Mouse (Mus musculus) layer of hippocampus, postnatal 10 days (tissue): ENCODE data around the gene Tcirg1. TPM values are rescaled to one million over a fixed set of nuclear protein-coding genes. Genes with fewer than 3 reads are reported as not detected.
A peak's percentile ranks its signal among the peaks of the same experiment; 100 is the strongest.

Source experiments
- DNase-seq, 2 experiments: peaks; one replicate each; pipeline ENCODE4 v3.0.0; 2021; ENCODE audit warnings: low spot score in 2 of 2
- total RNA-seq, 2 experiments: library from RNA; stranded (reverse); gene quantifications; 2 replicates each; pipeline ENCODE4 v1.2.3; 2021

The Tcirg1 gene
- total RNA-seq, 2 experiments from 2014 or later, result 19.1 to 26.0 TPM

DNA sequence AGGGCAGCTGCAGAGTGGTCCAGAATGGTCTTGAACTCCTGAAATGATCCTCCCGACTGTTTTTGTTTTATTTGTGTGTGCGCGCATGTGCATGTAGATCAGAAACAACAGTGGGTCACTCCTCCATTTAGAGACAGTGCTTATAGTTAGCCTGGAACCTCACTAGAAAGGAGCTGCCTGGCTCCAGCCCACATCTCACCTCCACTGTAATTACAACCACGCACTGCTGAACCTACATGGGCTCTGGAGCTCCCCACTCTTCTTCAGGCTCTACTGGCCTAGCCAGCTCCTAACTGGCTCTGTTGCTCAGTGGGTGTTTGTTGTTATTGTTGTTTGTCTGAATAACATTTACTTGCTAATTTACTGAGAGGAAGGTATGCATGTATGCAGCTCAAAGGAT is 7.3 kb downstream of the Tcirg1 start:
- no peak for DNase-seq

GRCm38 (mm10) chr19:3898952-3899351 is 8.0 kb downstream of the Tcirg1 start:
- no peak for DNase-seq

DNA sequence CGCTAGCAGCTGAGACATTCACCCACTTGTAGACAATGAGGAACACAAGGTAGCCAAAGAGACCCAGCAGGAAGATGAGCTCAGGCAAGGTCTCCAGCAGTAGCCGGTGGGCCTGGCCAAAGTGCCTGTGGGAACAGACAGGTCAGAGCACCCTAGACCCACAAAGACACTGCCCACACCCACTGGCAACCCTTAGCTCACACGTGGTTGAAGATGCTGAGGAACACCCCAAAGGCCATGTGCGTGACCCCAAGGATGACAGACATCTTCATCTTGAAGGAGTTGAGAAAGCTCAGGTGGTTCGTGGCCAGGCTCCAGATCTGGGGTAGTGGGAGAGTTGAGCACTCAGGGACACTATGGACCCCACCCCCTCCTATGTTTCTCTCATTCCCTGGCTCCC is 9.4 kb downstream of the Tcirg1 start:
- DNase-seq, result no peak

DNA sequence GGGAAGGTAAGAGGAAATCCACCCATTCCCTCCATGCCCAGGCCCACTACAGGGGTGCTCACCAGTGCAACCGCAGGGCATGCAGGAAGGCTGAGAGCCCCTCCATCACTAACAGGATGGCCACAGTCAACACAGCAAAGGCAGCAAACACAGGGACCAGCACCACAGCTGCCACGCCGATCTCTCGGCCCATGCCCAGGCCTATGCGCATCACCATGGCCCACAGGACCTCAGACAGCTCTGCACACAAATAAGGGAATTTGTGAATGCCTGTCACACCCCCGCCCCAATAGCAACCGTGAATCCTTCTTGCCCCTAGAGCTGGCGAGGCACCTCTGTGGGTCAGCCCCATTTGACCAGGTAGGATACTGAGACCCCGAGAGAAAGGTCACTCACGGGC is 10.7 kb downstream of the Tcirg1 start:
- no peak for DNase-seq

DNA sequence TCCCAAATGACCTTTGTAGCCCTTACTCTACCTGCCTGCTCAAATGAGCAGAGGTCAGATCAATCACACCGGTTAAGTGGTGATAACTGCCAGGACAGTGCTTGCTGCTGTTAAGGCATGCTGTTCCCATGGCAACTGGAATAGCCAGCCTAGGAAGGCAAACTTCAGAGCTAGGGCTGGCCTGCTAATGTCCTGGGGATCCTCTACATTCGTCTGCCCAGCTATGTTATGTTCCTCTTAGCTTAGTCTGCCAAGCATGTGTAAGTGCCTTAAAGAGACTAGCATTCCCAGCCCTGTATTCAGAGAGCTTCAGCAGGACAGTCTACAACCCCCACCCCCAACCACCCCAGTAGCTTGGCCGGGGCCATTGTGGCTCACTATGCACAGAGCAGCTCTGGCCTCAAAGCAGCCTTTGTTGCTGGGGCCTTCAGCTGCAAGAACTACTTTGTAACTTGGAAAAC is 11.7 kb downstream of the Tcirg1 start:
- DNase-seq, result no peak

- DNase-seq, result no peak
Measured at GRCm38 (mm10) chr19:3894294-3894693, 12.6 kb downstream of the Tcirg1 start.

- DNase-seq, result no peak
Measured at GRCm38 (mm10) chr19:3893545-3894116, 13.3 kb downstream of the Tcirg1 start.

DNA sequence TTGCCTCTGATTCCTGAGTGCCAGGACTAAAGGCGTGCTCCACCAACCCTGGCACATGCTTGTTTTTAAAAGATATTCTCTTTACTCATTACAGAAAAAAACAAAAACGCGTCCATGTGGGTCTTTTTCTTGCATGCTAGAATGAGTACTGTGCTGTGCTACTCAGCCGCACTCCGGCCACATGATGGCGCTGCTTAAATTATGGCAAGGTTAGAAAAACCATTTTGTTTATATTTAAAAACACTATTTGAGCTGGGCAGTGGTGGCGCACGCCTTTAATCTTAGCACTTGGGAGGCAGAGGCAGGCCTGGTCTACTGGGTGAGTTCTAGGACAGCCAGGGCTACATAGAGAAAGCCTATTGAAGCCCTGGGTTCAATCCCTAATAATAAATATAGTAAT is 16.8 kb downstream of the Tcirg1 start:
- no peak for DNase-seq

DNA sequence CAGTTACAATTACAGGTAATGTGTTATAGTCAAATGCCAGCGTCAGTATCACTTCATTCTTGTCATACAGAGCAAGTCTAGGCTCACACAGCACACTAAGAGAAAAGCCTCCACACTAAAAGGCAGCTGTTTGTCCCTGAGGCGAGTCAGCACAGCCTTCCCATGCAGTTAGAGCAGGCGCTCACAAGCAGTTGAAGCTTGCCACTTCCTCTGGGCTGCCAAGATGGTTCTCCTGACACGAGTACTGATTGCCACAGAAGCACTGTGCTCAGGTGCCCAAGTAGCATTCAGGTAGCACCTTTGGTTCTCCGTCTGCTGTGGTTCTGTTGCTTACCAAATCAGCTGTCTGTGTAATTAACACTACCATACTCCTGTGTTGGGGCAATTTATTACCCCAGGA is 17.8 kb downstream of the Tcirg1 start:
- no peak for DNase-seq

GRCm38 (mm10) chr19:3884325-3884990 is 22.5 kb downstream of the Tcirg1 start:
- no peak for DNase-seq

DNA sequence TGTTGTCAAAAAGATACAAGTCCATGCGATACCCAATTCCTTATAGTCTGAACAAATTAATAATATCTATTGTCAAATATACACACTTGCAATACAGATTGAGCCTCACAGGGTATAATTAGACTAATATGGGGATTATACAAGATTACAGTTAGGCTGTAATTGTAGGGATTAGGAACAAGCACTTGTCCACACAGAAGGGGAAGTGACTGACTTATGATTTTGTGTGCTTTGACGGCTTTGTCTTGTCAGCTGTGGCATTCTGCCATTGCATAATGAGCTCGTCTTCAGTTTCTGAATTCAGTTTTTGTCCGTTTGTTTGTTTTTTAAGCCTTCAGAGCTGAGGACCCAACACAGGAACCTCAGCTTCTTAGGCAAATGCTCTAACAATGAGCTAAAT is 24.7 kb downstream of the Tcirg1 start:
- no peak for DNase-seq

- no peak for DNase-seq
Measured at GRCm38 (mm10) chr19:3880054-3880848, 26.7 kb downstream of the Tcirg1 start.

GRCm38 (mm10) chr19:3875045-3875444 is 31.9 kb downstream of the Tcirg1 start:
- DNase-seq, result no peak

- no peak for DNase-seq
Measured at GRCm38 (mm10) chr19:3872373-3872772, 34.6 kb downstream of the Tcirg1 start.

DNA sequence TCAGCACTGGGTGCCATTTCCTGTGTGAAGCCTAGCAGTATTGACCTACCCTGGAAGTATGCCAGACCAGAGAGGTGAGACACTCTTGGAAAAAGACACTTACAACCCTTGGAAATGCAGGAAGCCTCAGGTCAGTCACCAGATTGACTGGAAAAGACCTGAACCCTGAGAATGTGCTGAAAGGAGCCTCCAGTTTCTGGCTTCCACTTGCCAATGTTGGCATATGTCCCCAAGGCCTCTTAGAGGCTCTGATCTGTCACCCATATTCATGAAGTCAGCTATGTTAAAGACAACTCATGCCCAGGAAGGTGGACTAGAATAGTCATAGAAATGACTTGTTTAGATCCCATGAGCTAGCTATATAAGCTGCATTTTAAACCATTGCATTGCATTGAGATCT is 35.5 kb downstream of the Tcirg1 start:
- no peak for DNase-seq

DNA sequence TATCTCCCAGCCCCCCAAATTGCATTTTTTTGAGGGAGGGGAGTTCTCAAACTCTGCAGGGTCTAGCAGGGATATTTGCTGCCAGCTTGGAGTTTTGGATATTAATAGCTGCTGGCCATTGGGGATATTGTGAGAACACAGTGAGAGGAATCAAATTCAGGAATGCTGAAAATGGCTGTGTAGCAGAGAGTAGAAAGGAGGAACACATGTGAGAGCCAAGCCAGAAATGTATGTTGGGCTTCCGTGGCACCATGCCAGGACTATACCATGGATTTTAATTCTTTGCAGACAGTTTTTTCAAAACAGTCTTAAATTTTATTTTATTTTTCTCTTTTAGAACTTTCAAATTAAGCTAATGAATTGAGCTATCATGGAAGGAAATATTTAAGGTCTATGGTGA is 38.6 kb downstream of the Tcirg1 start:
- no peak for DNase-seq

DNA sequence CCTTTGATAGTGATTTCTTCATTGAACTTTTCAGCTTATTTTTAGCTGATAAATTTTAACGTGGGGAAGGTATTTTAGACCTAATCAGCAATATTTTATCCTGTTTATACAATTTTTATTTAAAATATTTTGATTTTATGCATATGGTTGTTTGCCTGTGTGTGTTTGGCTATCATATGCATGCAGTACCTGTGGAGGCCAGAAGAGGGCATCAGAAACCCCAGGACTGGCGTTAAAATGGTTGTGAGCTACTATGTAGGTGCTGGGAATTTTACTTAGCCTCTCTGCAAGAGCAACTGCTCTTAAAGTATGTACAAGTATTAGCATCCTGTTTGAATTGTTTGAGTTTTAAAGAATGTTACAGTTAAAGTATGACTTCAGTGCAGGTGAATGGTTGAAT is 42.0 kb downstream of the Tcirg1 start:
- no peak for DNase-seq

DNA sequence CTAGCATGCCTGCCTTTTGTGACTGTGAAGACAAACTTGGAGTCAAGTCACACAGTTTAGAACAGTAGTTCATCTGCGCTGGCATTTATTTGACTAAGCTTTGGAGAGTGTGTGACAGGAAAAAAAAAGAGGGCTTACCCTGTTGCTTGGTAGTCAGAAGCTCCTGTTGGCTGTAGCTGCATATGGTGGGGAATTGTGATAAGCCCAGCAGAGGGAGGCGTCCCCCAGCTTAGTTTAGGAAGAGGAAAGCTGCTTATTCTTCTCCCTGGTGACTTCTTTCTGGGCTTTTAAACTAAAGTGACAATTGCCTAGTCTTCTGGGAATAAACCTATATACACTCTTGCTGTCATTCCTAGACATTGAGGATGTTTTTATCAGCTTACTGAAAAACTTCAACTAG is 44.2 kb downstream of the Tcirg1 start:
- DNase-seq, result no peak

DNA sequence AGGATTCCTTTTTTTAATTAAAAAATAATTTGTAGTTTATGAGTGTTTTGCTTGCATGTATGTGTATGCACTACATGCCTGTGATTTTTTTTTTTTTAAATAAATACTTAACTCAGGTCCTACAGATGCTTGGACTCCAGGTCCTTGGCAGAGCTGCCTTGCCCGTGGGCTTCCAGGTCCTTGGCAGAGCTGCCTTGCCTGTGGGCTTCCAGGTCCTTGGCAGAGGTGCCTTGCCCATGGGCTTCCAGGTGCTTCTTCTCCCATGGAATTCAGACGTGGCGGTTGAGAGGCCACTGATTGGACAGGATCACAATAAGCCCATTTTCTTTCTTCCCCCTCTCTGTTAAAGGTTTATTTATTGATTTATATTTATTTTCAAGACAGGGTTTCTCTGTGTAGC is 49.7 kb downstream of the Tcirg1 start:
- DNase-seq, result no peak

- DNase-seq, result peak in 1 of 2 experiments; percentile 52
Measured at GRCm38 (mm10) chr19:3855601-3856000, 51.3 kb downstream of the Tcirg1 start.

- DNase-seq, result no peak
Measured at GRCm38 (mm10) chr19:3855091-3855490, 51.8 kb downstream of the Tcirg1 start.

DNA sequence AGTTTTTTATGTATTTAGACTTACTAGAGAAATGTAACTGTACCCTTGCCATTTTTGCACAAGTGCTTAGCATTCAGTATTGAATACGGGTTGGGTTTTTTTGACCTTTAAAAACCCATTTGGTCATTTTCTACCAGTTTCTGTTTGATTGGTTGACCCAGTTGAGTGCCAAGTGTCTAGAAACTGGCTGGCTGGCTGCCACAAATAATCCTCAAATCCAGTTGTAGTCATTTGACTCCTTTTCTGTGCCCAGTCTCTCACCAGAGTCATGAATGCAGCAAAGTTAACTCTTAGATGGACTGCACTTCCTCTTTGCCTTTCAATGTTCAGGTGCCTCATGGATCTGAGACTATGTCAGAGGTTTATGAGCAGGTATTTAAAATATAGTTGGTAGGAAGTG is 53.0 kb downstream of the Tcirg1 start:
- DNase-seq, result peak in 1 of 2 experiments; percentile 39
